Mouse (Mus musculus) stomach, embryonic 15.5 days (tissue): ENCODE data around the gene Ube2g1. TPM values are rescaled to one million over a fixed set of nuclear protein-coding genes. Genes with fewer than 3 reads are reported as not detected.
"Not testable (repeated sequence)": the region's sequence is repeated elsewhere in the genome, so short reads cannot be mapped to it uniquely, and the experiment has no call there.

Experiments used
- ATAC-seq: fragments of 200-750 bp; cut with Nextera tagmentation; 2 replicates; pipeline ENCODE4 v1.8.0; 2017; ENCODE audit warnings: low read depth, moderate number of reproducible peaks, moderate TSS enrichment; ENCODE audit not compliant: insufficient read depth, low FRiP score
- H3K27ac ChIP-seq: fragments of 300-500 bp; sonication (generic); 2 replicates; pipeline ENCODE4 v1.5.1; 2015; ENCODE audit warnings: mild to moderate bottlenecking, inconsistent platforms
- H3K27me3 ChIP-seq: fragments of 300-500 bp; sonication (generic); replicated peaks from 2 replicates; pipeline ENCODE4 v1.6.1; 2015; ENCODE audit warnings: inconsistent platforms
- H3K36me3 ChIP-seq: fragments of 300-500 bp; sonication (generic); 2 replicates; pipeline ENCODE4 v1.6.1; 2015; ENCODE audit warnings: inconsistent platforms
- H3K4me1 ChIP-seq: fragments of 300-500 bp; sonication (generic); 2 replicates; pipeline ENCODE4 v1.6.1; 2015; ENCODE audit warnings: inconsistent platforms
- H3K4me2 ChIP-seq: fragments of 300-500 bp; sonication (generic); 2 replicates; pipeline ENCODE4 v1.6.1; 2015; ENCODE audit warnings: mild to moderate bottlenecking, inconsistent platforms
- H3K4me3 ChIP-seq: fragments of 300-500 bp; sonication (generic); replicated peaks from 2 replicates; pipeline ENCODE4 v1.5.1; 2015; ENCODE audit warnings: inconsistent platforms
- H3K9ac ChIP-seq: fragments of 300-500 bp; sonication (generic); 2 replicates; pipeline ENCODE4 v1.6.1; 2015; ENCODE audit warnings: inconsistent platforms
- H3K9me3 ChIP-seq: fragments of 300-500 bp; sonication (generic); 2 replicates; pipeline ENCODE4 v1.6.1; 2016; ENCODE audit warnings: inconsistent platforms
- WGBS: fragments of 180-500 bp; shearing (Covaris S2); methylation state at CpG from one replicate; pipeline ENCODE4 v1.1.7; 2015; 5-methylcytosine and 5-hydroxymethylcytosine counted together
- microRNA-seq: library from miRNA; unstranded; fragments of <30 nt; microRNA quantifications from one replicate; pipeline ENCODE4, GENCODE M21; 2016
- polyA plus RNA-seq: library from polyadenylated mRNA; unstranded; fragments of >200 nt; fragmentation: Nextera tagmentation; extraction: Ambion mirVana; gene quantifications from 2 replicates; pipeline ENCODE4 v1.2.1, GENCODE M21; 2015

Gene Ube2g1
- polyA plus RNA-seq, 1 experiment from 2014 or later = 56.1 TPM

DNA sequence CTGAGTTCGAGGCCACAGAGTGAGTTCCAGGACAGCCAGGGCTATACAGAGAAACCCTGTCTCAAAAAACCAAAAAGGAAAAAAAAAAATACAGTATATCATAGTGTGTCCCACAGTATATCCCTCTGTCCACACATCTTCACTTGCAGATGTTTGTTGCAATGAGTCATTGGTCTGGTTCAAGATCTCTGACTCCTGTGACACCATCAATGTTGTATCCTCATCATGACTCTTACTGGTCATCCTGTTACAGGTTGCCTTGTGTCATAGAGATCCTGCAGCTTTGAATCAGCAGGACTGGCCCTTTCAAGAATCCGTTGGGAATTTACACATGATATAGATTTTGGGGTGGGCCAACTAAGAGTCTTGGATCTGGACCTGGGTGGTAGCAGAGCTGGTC lies 98.0 kb downstream of the Ube2g1 start:
- not testable (repeated sequence) for H3K4me1 ChIP-seq, H3K4me3 ChIP-seq, ATAC-seq, H3K9ac ChIP-seq, H3K9me3 ChIP-seq, H3K27me3 ChIP-seq, H3K4me2 ChIP-seq, H3K36me3 ChIP-seq, H3K27ac ChIP-seq
- 89% methylated on average over 2 of the region's 2 CpGs for WGBS

DNA sequence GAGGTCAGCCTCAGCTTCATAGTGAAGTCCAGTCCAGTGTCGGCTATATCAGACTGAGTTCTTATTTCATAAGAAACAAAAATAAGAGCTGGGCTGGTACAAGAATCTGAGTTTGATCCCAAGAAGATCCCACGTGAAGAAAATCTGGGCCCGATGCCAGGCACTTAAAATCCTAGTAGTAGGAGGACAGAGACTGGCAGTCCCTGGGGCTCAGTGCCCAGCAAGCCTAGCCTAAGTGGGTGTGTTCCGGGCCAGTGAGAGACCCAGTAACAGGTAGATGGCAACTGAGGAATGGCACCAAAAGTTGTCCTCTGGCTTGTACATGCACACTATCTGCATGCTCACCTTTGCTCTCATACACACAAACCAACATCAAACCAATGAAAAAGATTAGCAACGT lies 105.6 kb downstream of the Ube2g1 start:
- ATAC-seq = no peak
- Histone ChIP-seq H3K9ac (no peak overlapping the region), H3K4me1 (no peaks in the 10 kb centered on the region), H3K36me3 (peaks cover 15% of the 10 kb centered on the region), H3K27ac (no peak overlapping the region), H3K4me2 (no peak overlapping the region), H3K4me3 (no peak overlapping the region), H3K27me3 (no peaks in the 10 kb centered on the region), H3K9me3 (no peaks in the 10 kb centered on the region)
- 80% methylated on average over 5 of the region's 5 CpGs for WGBS

DNA sequence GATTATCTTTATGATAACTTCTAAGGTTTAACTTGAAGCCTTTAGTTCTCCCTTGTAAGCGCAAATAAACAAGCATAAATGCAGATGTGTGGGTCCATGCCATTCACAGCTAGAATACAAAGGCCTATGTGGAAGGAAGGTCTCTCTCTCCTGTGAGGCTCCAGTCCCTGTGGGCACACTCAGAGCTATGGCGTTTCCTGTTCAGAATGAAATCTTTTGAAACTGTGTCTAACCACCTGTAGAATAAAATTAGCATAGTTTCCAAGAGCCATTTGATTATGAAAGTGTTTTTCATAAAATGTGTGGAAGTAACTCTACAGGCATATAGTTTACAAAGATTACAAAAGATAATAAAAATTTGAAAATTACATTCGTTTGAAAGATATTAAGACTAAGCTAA lies 111.1 kb downstream of the Ube2g1 start:
- WGBS = 91% methylated on average over 3 of the region's 3 CpGs
- no peaks in the 10 kb centered on the region for H3K27me3 ChIP-seq
- H3K9ac ChIP-seq = no peak overlapping the region
- H3K9me3 ChIP-seq = no peaks in the 10 kb centered on the region
- no peaks in the 10 kb centered on the region for H3K4me1 ChIP-seq
- H3K4me2 ChIP-seq = no peak overlapping the region
- no peak for ATAC-seq
- H3K4me3 ChIP-seq = no peak overlapping the region
- H3K27ac ChIP-seq = no peak overlapping the region
- H3K36me3 ChIP-seq = peaks cover 6% of the 10 kb centered on the region

DNA sequence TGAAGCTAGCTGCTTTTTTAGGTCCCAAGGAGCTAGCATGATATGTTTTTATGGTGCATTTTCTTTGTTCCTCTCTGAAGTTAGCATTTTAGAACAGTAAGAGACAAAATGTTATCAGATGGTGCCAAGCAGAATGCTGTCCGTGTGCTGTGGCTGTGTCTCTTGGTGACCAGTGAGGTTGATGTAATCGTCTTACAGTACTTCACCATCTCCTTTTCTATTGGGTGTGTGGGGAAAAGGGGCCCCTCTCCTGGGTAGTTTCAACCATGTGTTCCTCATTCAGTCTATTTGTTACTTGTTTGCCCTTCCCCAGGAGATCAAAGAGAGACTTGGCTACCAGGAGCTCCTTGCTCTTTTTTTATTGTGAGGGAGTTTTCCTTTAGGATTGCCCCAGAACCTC lies 116.1 kb downstream of the Ube2g1 start:
- no peak overlapping the region for H3K27ac ChIP-seq
- no peak overlapping the region for H3K4me3 ChIP-seq
- no peaks in the 10 kb centered on the region for H3K36me3 ChIP-seq
- H3K4me1 ChIP-seq = no peaks in the 10 kb centered on the region
- H3K4me2 ChIP-seq = no peak overlapping the region
- no peak for ATAC-seq
- WGBS = 63% methylated on average over 2 of the region's 2 CpGs
- no peaks in the 10 kb centered on the region for H3K27me3 ChIP-seq
- no peak overlapping the region for H3K9ac ChIP-seq
- no peaks in the 10 kb centered on the region for H3K9me3 ChIP-seq

DNA sequence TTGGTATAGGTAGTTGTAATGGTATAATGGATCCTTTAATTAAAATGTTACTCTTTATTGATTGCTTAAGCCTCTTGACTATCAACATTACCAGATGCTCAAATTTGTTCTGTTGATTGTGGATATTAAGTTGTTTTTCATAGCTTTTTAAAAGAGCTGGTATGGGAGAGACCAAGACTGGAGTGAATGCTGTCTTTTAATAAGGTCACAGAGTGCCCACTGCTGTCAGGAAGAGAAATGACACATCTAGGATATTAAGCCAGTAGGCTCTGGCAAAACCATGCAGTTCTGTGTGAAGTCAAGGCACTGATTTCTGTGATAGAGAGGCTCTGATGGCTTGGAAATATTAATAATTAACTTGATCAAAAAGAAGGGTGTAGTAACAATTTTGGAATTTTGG lies 116.8 kb downstream of the Ube2g1 start:
- no peaks in the 10 kb centered on the region for H3K9me3 ChIP-seq

DNA sequence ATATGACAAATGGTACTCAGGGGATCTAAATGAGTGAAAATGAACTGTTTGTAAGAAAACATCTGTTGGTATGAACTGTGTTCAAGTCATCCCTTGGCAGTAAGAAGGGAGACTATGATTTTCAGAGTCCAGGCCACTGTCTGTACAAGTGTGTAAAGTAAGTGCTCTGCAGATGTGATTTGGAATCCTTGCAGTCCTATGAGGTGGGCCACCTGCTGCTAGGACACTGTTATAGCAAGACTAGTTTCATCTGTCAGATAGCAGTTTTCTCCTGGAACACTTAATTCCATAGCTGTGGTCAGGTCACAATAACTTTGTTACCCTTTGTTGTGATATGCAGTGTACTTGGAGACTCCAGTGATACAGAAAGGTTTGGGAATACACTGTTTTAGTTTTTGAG lies 118.9 kb downstream of the Ube2g1 start:
- H3K4me2 ChIP-seq = no peak overlapping the region
- H3K4me1 ChIP-seq = no peaks in the 10 kb centered on the region
- H3K27me3 ChIP-seq = no peaks in the 10 kb centered on the region
- no peak overlapping the region for H3K27ac ChIP-seq
- ATAC-seq = no peak
- H3K9me3 ChIP-seq = no peaks in the 10 kb centered on the region
- 0 out of 2 replicates have a peak, but pooled peaks cover 2% of the 10 kb centered on the region for H3K36me3 ChIP-seq
- H3K9ac ChIP-seq = no peak overlapping the region
- no peak overlapping the region for H3K4me3 ChIP-seq

More for the DNA sequence above, 116.8 kb downstream of the Ube2g1 start:
- Histone ChIP-seq H3K4me3 (no peak overlapping the region), H3K9ac (no peak overlapping the region), H3K27ac (no peak overlapping the region), H3K4me1 (no peaks in the 10 kb centered on the region), H3K36me3 (no peaks in the 10 kb centered on the region), H3K4me2 (no peak overlapping the region), H3K27me3 (no peaks in the 10 kb centered on the region)
- ATAC-seq = no peak

DNA sequence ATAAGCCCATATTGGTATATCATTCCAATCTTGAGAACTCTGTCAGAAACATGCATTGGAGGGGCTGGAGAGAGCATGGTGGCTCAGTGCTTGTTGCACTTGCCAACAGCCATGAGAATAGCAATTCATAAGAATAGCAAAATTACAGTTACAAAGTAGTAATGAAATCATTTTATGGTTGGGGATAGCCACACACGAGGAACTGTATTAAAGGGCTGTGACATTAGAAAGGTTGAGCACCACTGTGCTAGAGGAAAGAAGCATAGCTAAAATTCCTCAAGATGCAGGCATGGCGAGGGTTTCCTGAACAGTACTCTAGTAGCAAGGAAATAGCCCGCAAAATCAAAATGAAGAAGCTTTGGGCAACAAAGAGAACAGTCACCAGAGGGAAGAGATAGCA lies 126.7 kb downstream of the Ube2g1 start:
- Histone ChIP-seq H3K36me3 (peaks cover 31% of the 10 kb centered on the region), H3K27me3 (no peaks in the 10 kb centered on the region), H3K27ac (no peak overlapping the region), H3K9me3 (no peaks in the 10 kb centered on the region), H3K9ac (no peak overlapping the region), H3K4me1 (no peaks in the 10 kb centered on the region), H3K4me2 (no peak overlapping the region), H3K4me3 (no peak overlapping the region)
- WGBS = 90% methylated on average over 3 of the region's 3 CpGs
- ATAC-seq = no peak

DNA sequence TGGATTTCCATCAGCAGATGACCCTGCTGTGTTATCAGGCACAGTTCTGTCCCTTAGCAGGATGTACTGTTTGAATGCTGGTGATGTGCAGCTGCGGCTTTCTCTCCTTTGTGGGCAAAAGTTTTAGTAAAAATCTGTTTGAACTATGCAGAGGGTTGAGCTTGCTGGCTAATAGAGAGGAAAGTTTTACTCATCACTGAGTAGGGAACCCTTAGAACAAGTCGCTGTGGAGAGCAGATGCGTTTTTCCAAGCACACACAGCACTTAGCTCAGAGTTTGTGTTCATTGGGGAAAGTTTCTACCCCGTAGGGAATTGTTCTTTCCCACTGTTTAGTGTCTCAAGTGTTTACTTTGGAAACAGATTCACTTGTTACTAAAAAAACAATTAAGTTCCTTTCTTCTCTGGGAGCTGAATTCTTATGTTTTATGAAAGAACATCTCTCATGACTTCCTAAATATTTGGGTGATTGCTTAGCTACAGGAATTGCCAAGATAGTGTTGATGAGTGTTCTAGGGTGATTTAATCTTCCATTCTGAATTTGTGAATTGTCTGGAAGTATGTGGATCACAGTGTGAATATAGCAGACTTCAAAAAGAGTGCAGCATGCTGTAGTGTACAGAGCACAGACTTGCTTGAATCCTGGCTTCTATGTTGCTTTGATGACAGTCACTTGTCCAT lies 127.9 kb downstream of the Ube2g1 start:
- H3K27me3 ChIP-seq = no peaks in the 10 kb centered on the region
- no peak for ATAC-seq
- WGBS = 80% methylated on average over 4 of the region's 4 CpGs
- H3K4me3 ChIP-seq = no peak overlapping the region
- no peak overlapping the region for H3K4me2 ChIP-seq
- peaks cover 32% of the 10 kb centered on the region for H3K36me3 ChIP-seq
- H3K4me1 ChIP-seq = no peaks in the 10 kb centered on the region
- H3K9ac ChIP-seq = no peak overlapping the region
- H3K9me3 ChIP-seq = no peaks in the 10 kb centered on the region
- H3K27ac ChIP-seq = no peak overlapping the region

DNA sequence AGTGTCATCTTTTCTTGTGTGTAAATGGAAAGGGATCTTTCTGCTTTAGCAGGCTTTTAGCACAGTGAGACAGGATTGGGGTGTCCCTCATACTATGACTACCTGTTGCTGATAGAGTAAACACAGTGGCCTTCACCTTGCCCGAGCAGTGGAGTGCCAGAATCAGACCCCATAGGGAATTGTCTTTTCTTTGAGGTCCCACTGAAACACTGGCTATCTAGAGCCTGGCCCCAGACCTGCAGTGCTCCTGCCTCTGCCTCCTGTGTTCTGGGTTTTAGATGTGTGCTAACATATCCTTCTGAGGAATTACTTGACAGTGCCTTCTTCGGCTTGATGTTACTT lies 128.4 kb downstream of the Ube2g1 start:
- no peaks in the 10 kb centered on the region for H3K4me1 ChIP-seq
- peaks cover 35% of the 10 kb centered on the region for H3K36me3 ChIP-seq
- no peak overlapping the region for H3K4me2 ChIP-seq
- no peak overlapping the region for H3K4me3 ChIP-seq
- no peak for ATAC-seq
- 77% methylated on average over 2 of the region's 2 CpGs for WGBS
- no peaks in the 10 kb centered on the region for H3K27me3 ChIP-seq
- H3K9me3 ChIP-seq = no peaks in the 10 kb centered on the region
- H3K9ac ChIP-seq = no peak overlapping the region
- no peak overlapping the region for H3K27ac ChIP-seq

Small RNA genes lying within 50 kb of the gene (microRNA-seq; reads per million reads assigned to microRNA genes)
- not detected for gene Gm25678

Other genes starting within 250 kb of the Ube2g1 start
- 0.67 and 0.68 TPM in 2 replicates for gene Tekt1, start 244.8 kb upstream of the Ube2g1 start, polyA plus RNA-seq
- 50.8 and 56.0 TPM in 2 replicates for gene Smtnl2, start 195.6 kb upstream of the Ube2g1 start, polyA plus RNA-seq
- gene Ggt6, start 171.8 kb upstream of the Ube2g1 start, polyA plus RNA-seq = 4.7 and 4.8 TPM in 2 replicates
- gene Mybbp1a, start 165.9 kb upstream of the Ube2g1 start, polyA plus RNA-seq = 144 and 159 TPM in 2 replicates
- gene Spns2, start 117.4 kb upstream of the Ube2g1 start, polyA plus RNA-seq = 4.2 and 6.0 TPM in 2 replicates
- 0.61 and 0.98 TPM in 2 replicates for gene Spns3, start 56.8 kb upstream of the Ube2g1 start, polyA plus RNA-seq
- gene Ankfy1, start 82.7 kb downstream of the Ube2g1 start, polyA plus RNA-seq = 20.6 and 22.3 TPM in 2 replicates
- 5.3 and 6.0 TPM in 2 replicates for gene Cyb5d2, start 188.9 kb downstream of the Ube2g1 start, polyA plus RNA-seq
- gene Zzef1, start 188.9 kb downstream of the Ube2g1 start, polyA plus RNA-seq = 9.8 and 10.3 TPM in 2 replicates